Mouse (Mus musculus): Measurements from ENCODE around the gene Crim1.

DNA sequence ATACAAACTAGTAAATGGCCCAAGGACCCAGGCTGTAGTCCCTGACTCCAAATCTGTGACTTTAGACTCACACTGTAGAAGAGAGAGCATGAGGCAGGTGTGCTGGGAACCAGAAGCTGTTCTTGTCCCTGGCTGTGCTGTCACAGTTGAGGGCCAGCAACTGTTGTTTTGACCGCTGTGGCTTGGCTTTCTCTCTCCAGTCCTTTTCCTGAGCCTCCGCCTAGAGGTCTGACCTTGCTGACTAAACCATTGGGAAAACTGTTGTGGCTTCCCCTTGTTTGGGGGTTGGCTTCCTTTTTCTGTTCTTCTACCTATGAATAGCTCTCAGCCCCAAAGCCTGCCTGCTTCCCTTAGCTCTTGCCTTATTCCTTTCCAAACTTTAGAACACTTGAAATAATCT, 126.3 kb downstream of the Crim1 start:
- no peak for TF ChIP-seq HCFC1 (IDR thresholded peaks at IDR 0.05; ENCODE audit: borderline replicate concordance, insufficient read depth, low read length)
- TF ChIP-seq CHD2 (IDR thresholded peaks at IDR 0.05; ENCODE audit: low read depth, low read length) = no peak
